Comparison of ENCODE assay signal across 8 mouse cellular contexts in genomic region chrX:139998691-139999065, GRCm38 (mm10). TPM values are rescaled to one million over a fixed set of nuclear protein-coding genes. Genes with fewer than 3 reads are reported as not detected.
A peak's percentile ranks its signal among the peaks of the same experiment; 100 is the strongest.
DNase-seq lines count a peak whose midpoint lies in the region; ATAC-seq and TF ChIP-seq lines count a peak whose summit lies in the region.

No protein-coding gene starts in this region.

- peaks cover 13% of the 10 kb centered on the region for H3K36me3 ChIP-seq in kidney, embryonic 15.5 days
- H3K36me3 ChIP-seq in kidney, adult 2 months (ENCODE audit: control insufficient read depth, insufficient read depth, low read length): no peaks in the 10 kb centered on the region
- peaks cover 6% of the 10 kb centered on the region; the same call in 1 of the 2 replicates for H3K36me3 ChIP-seq in embryonic facial prominence, embryonic 14.5 days (ENCODE audit: control insufficient read depth, insufficient read depth, low read length)
- peaks cover 5% of the 10 kb centered on the region for H3K36me3 ChIP-seq in midbrain, embryonic 14.5 days (ENCODE audit: control insufficient read depth, insufficient read depth, low read length)

- no peak for DNase-seq in kidney, adult 2 months
- no peak for DNase-seq in embryonic facial prominence, embryonic 14.5 days (ENCODE audit: low spot score)
- DNase-seq in midbrain, embryonic 14.5 days: no peak
- DNase-seq in kidney, postnatal 25 days: no peak
- DNase-seq in left cerebral cortex, adult 18-20 months (ENCODE audit: low spot score in 2 of 2): no peak

- no peak overlapping the region for H3K27ac ChIP-seq in kidney, embryonic 15.5 days
- no peak overlapping the region for H3K27ac ChIP-seq in kidney, adult 2 months (ENCODE audit: insufficient read depth, low read depth, low read length)
- no peak overlapping the region for H3K27ac ChIP-seq in embryonic facial prominence, embryonic 14.5 days (replicated peaks; ENCODE audit: low read depth, low read length)
- H3K27ac ChIP-seq in midbrain, embryonic 14.5 days (replicated peaks; ENCODE audit: low read depth, low read length): no peak overlapping the region

- WGBS in kidney, embryonic 15.5 days: 86% methylated on average over 4 of the region's 4 CpGs
- 81% methylated on average over 4 of the region's 4 CpGs for WGBS in kidney, adult 2 months
- 83% methylated on average over 4 of the region's 4 CpGs for WGBS in embryonic facial prominence, embryonic 14.5 days
- 81% methylated on average over 4 of the region's 4 CpGs for WGBS in midbrain, embryonic 14.5 days

- no peak for TF ChIP-seq POLR2A in kidney, adult 2 months (IDR thresholded peaks at IDR 0.05; ENCODE audit: low read depth, low read length)

- peak overlapping the region; percentile 58 for H3K4me3 ChIP-seq in kidney, embryonic 15.5 days (replicated peaks)
- H3K4me3 ChIP-seq in kidney, adult 2 months (ENCODE audit: insufficient read depth, low read depth, low read length): no peak overlapping the region
- peak overlapping the region; percentile 56 for H3K4me3 ChIP-seq in embryonic facial prominence, embryonic 14.5 days (ENCODE audit: low read depth, low read length)
- peak overlapping the region; percentile 55 for H3K4me3 ChIP-seq in midbrain, embryonic 14.5 days (replicated peaks; ENCODE audit: low read depth, low read length)

- H3K9ac ChIP-seq in kidney, embryonic 15.5 days: no peak overlapping the region
- H3K9ac ChIP-seq in embryonic facial prominence, embryonic 14.5 days (ENCODE audit: low read depth, low read length): no peak overlapping the region
- H3K9ac ChIP-seq in midbrain, embryonic 14.5 days (replicated peaks; ENCODE audit: low read length): no peak overlapping the region

- peaks cover 30% of the 10 kb centered on the region; the same call in 1 of the 2 replicates for H3K27me3 ChIP-seq in kidney, embryonic 15.5 days
- H3K27me3 ChIP-seq in kidney, adult 2 months (replicated peaks; ENCODE audit: control insufficient read depth, insufficient read depth, low read length): no peaks in the 10 kb centered on the region
- H3K27me3 ChIP-seq in embryonic facial prominence, embryonic 14.5 days (replicated peaks; ENCODE audit: control insufficient read depth, insufficient read depth, low read length): peaks cover 13% of the 10 kb centered on the region
- H3K27me3 ChIP-seq in midbrain, embryonic 14.5 days (ENCODE audit: control insufficient read depth, insufficient read depth, low read length): no peaks in the 10 kb centered on the region

- no peak for TF ChIP-seq CTCF in kidney, adult 2 months (conservative IDR thresholded peaks at IDR 0.05; ENCODE audit: insufficient read depth, insufficient read length, low read depth, low read length)

- no peaks in the 10 kb centered on the region for H3K9me3 ChIP-seq in kidney, embryonic 15.5 days (replicated peaks)
- H3K9me3 ChIP-seq in embryonic facial prominence, embryonic 14.5 days (ENCODE audit: control insufficient read depth, low read length): no peaks in the 10 kb centered on the region
- H3K9me3 ChIP-seq in midbrain, embryonic 14.5 days (ENCODE audit: control insufficient read depth, low read length): no peaks in the 10 kb centered on the region

- H3K4me2 ChIP-seq in kidney, embryonic 15.5 days: peak overlapping the region; percentile 51
- no peak overlapping the region for H3K4me2 ChIP-seq in embryonic facial prominence, embryonic 14.5 days (ENCODE audit: low read depth, low read length)
- H3K4me2 ChIP-seq in midbrain, embryonic 14.5 days (ENCODE audit: low read length): peak overlapping the region; percentile 60

- no peak; the same call in 1 of the 2 replicates for ATAC-seq in kidney, embryonic 15.5 days (replicated peaks; ENCODE audit: low FRiP score)
- ATAC-seq in embryonic facial prominence, embryonic 14.5 days (ENCODE audit: low read depth): no peak
- ATAC-seq in inflammation-experienced regulatory T-cells, adult 6 months: peak; percentile 6
- no peak for ATAC-seq in midbrain, embryonic 14.5 days (ENCODE audit: low FRiP score, low TSS enrichment)
- ATAC-seq in erythroid progenitor cell, adult 5-6 weeks (replicated peaks; ENCODE audit: low FRiP score, poor library complexity, severe bottlenecking): no peak

- no peaks in the 10 kb centered on the region for H3K4me1 ChIP-seq in kidney, embryonic 15.5 days
- H3K4me1 ChIP-seq in kidney, adult 2 months (ENCODE audit: control insufficient read depth, insufficient read depth, low read length): no peaks in the 10 kb centered on the region
- H3K4me1 ChIP-seq in embryonic facial prominence, embryonic 14.5 days (ENCODE audit: control insufficient read depth, insufficient read depth, low read length): no peaks in the 10 kb centered on the region
- H3K4me1 ChIP-seq in midbrain, embryonic 14.5 days (ENCODE audit: control insufficient read depth, insufficient read depth, low read length): no peaks in the 10 kb centered on the region

RNA-seq across cellular contexts. Expression of gene Rbm41, which starts 0.3 kb away (rescaled TPM):
- 4.5 and 4.6 TPM in 2 replicates for polyA plus RNA-seq in kidney, embryonic 15.5 days (2015; fragmentation: Nextera tagmentation; extraction: Ambion mirVana)
- 0.45 and 0.59 TPM in 2 replicates for polyA plus RNA-seq in kidney, adult 2 months (2012; rRNA removed)
- 5.8 and 6.0 TPM in 2 replicates for polyA plus RNA-seq in embryonic facial prominence, embryonic 14.5 days (2014; fragmentation: Nextera tagmentation; extraction: Ambion mirVana)
- 1 to 10 TPM; 5.4 to 9.5 (median 7.1) TPM for polyA plus RNA-seq in inflammation-experienced regulatory T-cells, adult 6 months (2017; shearing (Covaris generic))
- 8.4 and 9.1 TPM in 2 replicates for polyA plus RNA-seq in midbrain, embryonic 14.5 days (2014; fragmentation: Nextera tagmentation; extraction: Ambion mirVana)
- 6.7 and 11.5 TPM in 2 replicates for total RNA-seq in erythroid progenitor cell, adult 5-6 weeks (2015; ENCODE audit: low replicate concordance)
- total RNA-seq in erythroid progenitor cell, adult 5-6 weeks (2017; ENCODE audit: low replicate concordance): 1.4 and 1.5 TPM in 2 replicates
- 1 to 10 TPM; 8.6 to 9.1 TPM for total RNA-seq in left cerebral cortex, adult 18-20 months (2021)
